Mouse (Mus musculus) adrenal gland, postnatal 10 days (tissue): Measurements from ENCODE around the gene Pitx1. TPM values are rescaled to one million over a fixed set of nuclear protein-coding genes. Genes with fewer than 3 reads are reported as not detected.
A peak's percentile ranks its signal among the peaks of the same experiment; 100 is the strongest.

Source experiments
- DNase-seq: peaks from one replicate; pipeline ENCODE4 v3.0.0; 2021; ENCODE audit warnings: mixed read lengths
- long read RNA-seq, 2 experiments: library from polyadenylated mRNA; stranded (forward); transcript quantifications; one replicate each; pipeline ENCODE4 v2.0.0; 2021
- total RNA-seq, 2 experiments: library from RNA; stranded (reverse); gene quantifications; 2 replicates each; pipeline ENCODE4 v1.2.3; 2021

Pitx1 gene
- total RNA-seq: not detected
- long read RNA-seq, experiment 1: 0 reads
- long read RNA-seq, experiment 2: 0 reads

GRCm38 (mm10) chr13:55836142-55836625, at the start of gene Pitx1:
Gene Pitx1 (minus strand): TSS chr13:55836192.
- DNase-seq: no peak

GRCm38 (mm10) chr13:55881431-55882202, 45.6 kb upstream of the Pitx1 start:
- no peak for DNase-seq

GRCm38 (mm10) chr13:55878353-55878752, 42.4 kb upstream of the Pitx1 start:
- no peak for DNase-seq

- DNase-seq: no peak
These were observed 35.4 kb upstream of the Pitx1 start for GRCm38 (mm10) chr13:55871410-55871809.

GRCm38 (mm10) chr13:55870001-55870400, 34.0 kb upstream of the Pitx1 start:
- DNase-seq: no peak

GRCm38 (mm10) chr13:55867540-55868103, 31.6 kb upstream of the Pitx1 start:
- no peak for DNase-seq

GRCm38 (mm10) chr13:55860483-55860882, 24.5 kb upstream of the Pitx1 start:
- no peak for DNase-seq

- DNase-seq: no peak
These were observed 22.5 kb upstream of the Pitx1 start for GRCm38 (mm10) chr13:55858463-55858862.

- peak; percentile 19 for DNase-seq
These were observed 19.8 kb upstream of the Pitx1 start for GRCm38 (mm10) chr13:55855793-55856192.

GRCm38 (mm10) chr13:55852205-55852604, 16.2 kb upstream of the Pitx1 start:
- DNase-seq: no peak

- DNase-seq: no peak
These were observed 14.7 kb upstream of the Pitx1 start for GRCm38 (mm10) chr13:55850726-55851125.

- DNase-seq: no peak
These were observed 12.7 kb upstream of the Pitx1 start for GRCm38 (mm10) chr13:55848604-55849190.

GRCm38 (mm10) chr13:55847805-55848204, 11.8 kb upstream of the Pitx1 start:
- DNase-seq: no peak

- no peak for DNase-seq
These were observed 7.7 kb upstream of the Pitx1 start for GRCm38 (mm10) chr13:55843700-55844099.

- DNase-seq: no peak
These were observed 4.2 kb upstream of the Pitx1 start for GRCm38 (mm10) chr13:55840223-55840622.

- DNase-seq: no peak
These were observed 1.1 kb upstream of the Pitx1 start for GRCm38 (mm10) chr13:55836786-55837780.

- no peak for DNase-seq
These were observed 369 bp downstream of the Pitx1 start for GRCm38 (mm10) chr13:55835548-55836097.

GRCm38 (mm10) chr13:55834667-55835066, 1.3 kb downstream of the Pitx1 start:
- DNase-seq: no peak

GRCm38 (mm10) chr13:55833921-55834320, 2.1 kb downstream of the Pitx1 start:
- no peak for DNase-seq

GRCm38 (mm10) chr13:55832602-55833001, 3.4 kb downstream of the Pitx1 start:
- DNase-seq: no peak

GRCm38 (mm10) chr13:55831722-55832160, 4.3 kb downstream of the Pitx1 start:
- DNase-seq: no peak
